Mouse (Mus musculus): ENCODE measurements around the gene Lpo.

Lpo gene

GRCm38 (mm10) chr11:87758957-87759608 is 69.0 kb downstream of the Lpo start:
- DNase-seq (ENCODE audit: low spot score), result no peak

- no peak for DNase-seq (ENCODE audit: low spot score)
Measured at GRCm38 (mm10) chr11:87758161-87758911, 69.8 kb downstream of the Lpo start.

GRCm38 (mm10) chr11:87757001-87757954 is 70.8 kb downstream of the Lpo start:
- peak; percentile 46 for DNase-seq (ENCODE audit: low spot score)
